Mouse (Mus musculus) C2C12 (cell line): ENCODE data around the gene Cd300ld4. TPM values are rescaled to one million over a fixed set of nuclear protein-coding genes. Genes with fewer than 3 reads are reported as not detected.
"Not testable (repeated sequence)": the region's sequence is repeated elsewhere in the genome, so short reads cannot be mapped to it uniquely, and the experiment has no call there.

ENCODE experiments used
- H3K27me3 ChIP-seq: one replicate; pipeline ENCODE4 v1.6.1; 2011; ENCODE audit not compliant: control insufficient read depth, insufficient read depth, insufficient read length
- H3K36me3 ChIP-seq: one replicate; pipeline ENCODE4 v1.6.1; 2011; ENCODE audit not compliant: control insufficient read depth, insufficient read depth
- H3K4me3 ChIP-seq: one replicate; pipeline ENCODE4 v1.5.1; 2011; ENCODE audit warnings: mild to moderate bottlenecking, control low read depth; ENCODE audit not compliant: poor library complexity, insufficient read depth, severe bottlenecking
- H3K79me2 ChIP-seq: one replicate; pipeline ENCODE4 v1.6.1; 2011; ENCODE audit not compliant: control insufficient read depth, insufficient read depth
- H3K79me3 ChIP-seq: one replicate; pipeline ENCODE4 v1.6.1; 2011; ENCODE audit warnings: low read depth, control low read depth
- H3ac ChIP-seq: one replicate; pipeline ENCODE3; 2011; ENCODE audit warnings: low read depth; ENCODE audit not compliant: control insufficient read depth, insufficient read length
- CEBPB ChIP-seq: IDR thresholded peaks from one replicate; pipeline ENCODE4 v1.6.1; 2011; ENCODE audit warnings: low read depth, mild to moderate bottlenecking, control low read depth, moderate library complexity
- CTCF ChIP-seq: IDR thresholded peaks from one replicate; pipeline ENCODE4 v1.5.1; 2011; ENCODE audit not compliant: control insufficient read depth, insufficient read depth, insufficient read length
- FOSL1 ChIP-seq: IDR thresholded peaks from one replicate; pipeline ENCODE4 v1.8.0; 2011; ENCODE audit warnings: mild to moderate bottlenecking, low read length; ENCODE audit not compliant: poor library complexity, insufficient read depth, severe bottlenecking
- MAX ChIP-seq: IDR thresholded peaks from one replicate; pipeline ENCODE4 v1.6.1; 2011; ENCODE audit warnings: mild to moderate bottlenecking, control low read depth
- MYOD1 ChIP-seq: IDR thresholded peaks from one replicate; pipeline ENCODE4 v1.6.1; 2011; ENCODE audit warnings: low read depth; ENCODE audit not compliant: control insufficient read depth, insufficient read length
- MYOG ChIP-seq: IDR thresholded peaks from one replicate; pipeline ENCODE4 v1.6.1; 2011; ENCODE audit not compliant: control insufficient read depth, insufficient read length; ENCODE audit errors: extremely low read depth
- USF1 ChIP-seq: IDR thresholded peaks from one replicate; pipeline ENCODE4 v1.6.1; 2011; ENCODE audit warnings: low read depth, mild to moderate bottlenecking, control low read depth, moderate library complexity
- polyA plus RNA-seq: library from polyadenylated mRNA; unstranded; fragments of >200 nt; fragmentation: generic; extraction: Trizol; gene quantifications from one replicate; pipeline ENCODE4 v1.2.1, GENCODE M21; 2012; ENCODE audit warnings: missing spikeins

The Cd300ld4 gene
- polyA plus RNA-seq, 1 experiment, result not detected

- Histone ChIP-seq H3K27me3 (no peaks in the 10 kb centered on the region), H3ac (no peak overlapping the region), H3K79me3 (no peaks in the 10 kb centered on the region), H3K4me3 (no peak overlapping the region), H3K79me2 (no peaks in the 10 kb centered on the region), H3K36me3 (no peaks in the 10 kb centered on the region)
- TF ChIP-seq FOSL1, result no peak
- no peak for TF ChIP-seq MYOD1
- TF ChIP-seq CEBPB, result no peak
- TF ChIP-seq USF1, result no peak
- TF ChIP-seq MYOG, result no peak
- no peak for TF ChIP-seq MAX
- TF ChIP-seq CTCF, result no peak
These were observed 25.4 kb upstream of the Cd300ld4 start for GRCm38 (mm10) chr11:115052206-115052605.

- no peak overlapping the region for H3K4me3 ChIP-seq
- no peaks in the 10 kb centered on the region for H3K36me3 ChIP-seq
- no peaks in the 10 kb centered on the region for H3K79me3 ChIP-seq
- no peaks in the 10 kb centered on the region for H3K79me2 ChIP-seq
- no peaks in the 10 kb centered on the region for H3K27me3 ChIP-seq
- TF ChIP-seq FOSL1 (no peak), MYOG (no peak), MAX (no peak), USF1 (no peak), CTCF (no peak), CEBPB (no peak), MYOD1 (no peak)
- H3ac ChIP-seq, result no peak overlapping the region
These were observed 22.6 kb upstream of the Cd300ld4 start for GRCm38 (mm10) chr11:115049282-115049895.

DNA sequence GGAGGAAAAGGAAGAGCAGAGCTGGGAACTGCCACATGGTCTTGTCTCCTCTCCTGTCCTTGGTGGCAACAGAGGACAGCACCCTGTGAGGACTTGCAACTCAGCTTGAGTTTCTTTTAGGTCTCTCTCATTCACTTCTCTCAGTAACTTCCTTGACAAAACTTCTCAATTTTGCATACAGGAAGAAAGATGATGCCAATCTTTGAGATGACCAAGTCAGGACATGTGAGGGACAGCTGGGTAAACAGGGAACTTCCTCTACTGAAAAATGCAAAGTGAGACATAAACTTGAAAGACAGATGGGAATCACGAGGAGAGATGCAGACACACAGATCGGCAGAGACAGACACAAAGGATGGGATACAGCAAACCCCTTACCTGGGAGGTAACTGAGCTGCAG, 21.4 kb upstream of the Cd300ld4 start, which contains the start of gene Cd300ld3:
Cd300ld3 (minus strand) TSS at position 151 of the 400 bp plus-strand sequence.
- Histone ChIP-seq H3K79me3 (no peaks in the 10 kb centered on the region), H3K4me3 (no peak within 1 kb of the TSS), H3K79me2 (no peaks in the 10 kb centered on the region), H3ac (no peak within 1 kb of the TSS), H3K36me3 (no peaks in the 10 kb centered on the region), H3K27me3 (no peaks in the 10 kb centered on the region)
- TF ChIP-seq MAX (no peak), MYOD1 (no peak), USF1 (no peak), CEBPB (no peak), MYOG (no peak), FOSL1 (no peak), CTCF (no peak)

DNA sequence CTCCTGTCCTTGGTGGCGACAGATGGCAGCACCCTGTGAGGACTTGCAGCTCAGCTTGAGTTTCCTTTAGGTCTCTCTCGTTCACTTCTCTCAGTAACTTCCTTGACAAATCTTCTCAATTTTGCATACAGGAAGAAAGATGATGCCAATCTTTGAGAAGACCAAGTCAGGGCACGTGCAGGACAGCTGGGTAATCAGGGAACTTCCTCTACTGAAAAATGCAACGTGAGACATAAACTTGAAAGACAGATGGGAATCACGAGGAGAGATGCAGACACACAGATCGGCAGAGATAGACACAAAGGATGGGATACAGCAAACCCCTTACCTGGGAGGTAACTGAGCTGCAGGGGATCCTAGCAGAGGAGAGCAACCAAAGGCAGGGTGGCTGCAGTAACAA, 10.9 kb upstream of the Cd300ld4 start, which contains the start of gene Cd300ld5:
Cd300ld5 (minus strand) TSS at position 101 of the 400 bp plus-strand sequence.
- H3ac ChIP-seq, result not testable (repeated sequence)

DNA sequence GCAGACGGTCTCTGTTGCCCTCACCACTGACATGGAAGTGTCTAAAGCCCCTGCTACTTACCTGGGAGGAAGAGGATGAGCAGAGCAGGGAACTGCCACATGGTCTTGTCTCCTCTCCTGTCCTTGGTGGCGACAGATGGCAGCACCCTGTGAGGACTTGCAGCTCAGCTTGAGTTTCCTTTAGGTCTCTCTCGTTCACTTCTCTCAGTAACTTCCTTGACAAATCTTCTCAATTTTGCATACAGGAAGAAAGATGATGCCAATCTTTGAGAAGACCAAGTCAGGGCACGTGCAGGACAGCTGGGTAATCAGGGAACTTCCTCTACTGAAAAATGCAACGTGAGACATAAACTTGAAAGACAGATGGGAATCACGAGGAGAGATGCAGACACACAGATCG, 10.7 kb downstream of the Cd300ld4 start, which contains the start of gene Cd300ld2:
Cd300ld2 (minus strand) TSS at position 101 of the 400 bp plus-strand sequence.
- H3ac ChIP-seq, H3K4me3 ChIP-seq, H3K27me3 ChIP-seq, H3K79me3 ChIP-seq, H3K79me2 ChIP-seq, H3K36me3 ChIP-seq: not testable (repeated sequence)

More for the DNA sequence above, 10.9 kb upstream of the Cd300ld4 start, which contains the start of gene Cd300ld5:
- H3K79me3 ChIP-seq, H3K79me2 ChIP-seq, H3K36me3 ChIP-seq, H3K4me3 ChIP-seq, H3K27me3 ChIP-seq: not testable (repeated sequence)

GRCm38 (mm10) chr11:115004070-115004469, 22.7 kb downstream of the Cd300ld4 start:
- H3K79me3 ChIP-seq, result no peaks in the 10 kb centered on the region
- H3ac ChIP-seq, result no peak overlapping the region
- H3K79me2 ChIP-seq, result no peaks in the 10 kb centered on the region
- no peak overlapping the region for H3K4me3 ChIP-seq
- no peaks in the 10 kb centered on the region for H3K36me3 ChIP-seq
- TF ChIP-seq MYOD1 (no peak), MAX (no peak), CEBPB (no peak), USF1 (no peak), FOSL1 (no peak), MYOG (no peak), CTCF (no peak)
- peaks cover 10% of the 10 kb centered on the region for H3K27me3 ChIP-seq
